Mouse (Mus musculus) heart, postnatal 0 days (tissue): ENCODE measurements around the gene Sox13. TPM values are rescaled to one million over a fixed set of nuclear protein-coding genes. Genes with fewer than 3 reads are reported as not detected.
"Not testable (repeated sequence)": the region's sequence is repeated elsewhere in the genome, so short reads cannot be mapped to it uniquely, and the experiment has no call there.

Experiments
- ATAC-seq: fragments of 200-750 bp; cut with Nextera tagmentation; 2 replicates; pipeline ENCODE4 v1.8.0; 2017; ENCODE audit warnings: low read depth, moderate number of reproducible peaks, moderate library complexity; ENCODE audit not compliant: insufficient read depth
- DNase-seq: peaks from one replicate; pipeline ENCODE4 v3.0.0-alpha.2; 2016; ENCODE audit warnings: low spot score
- H3K27ac ChIP-seq: fragments of 300-500 bp; sonication (generic); 2 replicates; pipeline ENCODE4 v1.5.1; 2014; ENCODE audit warnings: low read depth, mild to moderate bottlenecking
- H3K27me3 ChIP-seq: fragments of 300-500 bp; sonication (generic); 2 replicates; pipeline ENCODE4 v1.6.1; 2014; ENCODE audit warnings: low read length, mixed read lengths; ENCODE audit not compliant: control insufficient read depth, insufficient read depth
- H3K36me3 ChIP-seq: fragments of 300-500 bp; sonication (generic); replicated peaks from 2 replicates; pipeline ENCODE4 v1.6.1; 2014; ENCODE audit warnings: low read length, mixed read lengths; ENCODE audit not compliant: control insufficient read depth, insufficient read depth
- H3K4me1 ChIP-seq: fragments of 300-500 bp; sonication (generic); 2 replicates; pipeline ENCODE4 v1.6.1; 2014; ENCODE audit warnings: antibody characterized with exemption; ENCODE audit not compliant: control insufficient read depth, insufficient read depth
- H3K4me2 ChIP-seq: fragments of 300-500 bp; sonication (generic); 2 replicates; pipeline ENCODE4 v1.6.1; 2014; ENCODE audit warnings: low read depth, mild to moderate bottlenecking, low read length, moderate library complexity
- H3K4me3 ChIP-seq: fragments of 300-500 bp; sonication (generic); 2 replicates; pipeline ENCODE4 v1.5.1; 2014; ENCODE audit warnings: low read depth, low read length
- H3K9ac ChIP-seq: fragments of 300-500 bp; sonication (generic); replicated peaks from 2 replicates; pipeline ENCODE4 v1.6.1; 2014; ENCODE audit warnings: low read depth, low read length, mixed read lengths
- H3K9me3 ChIP-seq: fragments of 300-500 bp; sonication (generic); replicated peaks from 2 replicates; pipeline ENCODE4 v1.6.1; 2016; ENCODE audit warnings: low read length; ENCODE audit not compliant: control insufficient read depth
- CTCF ChIP-seq: IDR thresholded peaks from 2 replicates; pipeline ENCODE4 v1.5.1; 2016; ENCODE audit warnings: antibody characterized with exemption, control low read depth, low read depth
- EP300 ChIP-seq: IDR thresholded peaks from 2 replicates; pipeline ENCODE4 v1.6.1; 2016; ENCODE audit warnings: antibody characterized with exemption, low read depth
- WGBS: fragments of 180-500 bp; shearing (Covaris S2); extraction: QIAGEN DNeasy Blood & Tissue Kit; methylation state at CpG from one replicate; pipeline ENCODE4 v1.1.7; 2014; 5-methylcytosine and 5-hydroxymethylcytosine counted together
- polyA plus RNA-seq: library from polyadenylated mRNA; unstranded; fragments of >200 nt; fragmentation: Nextera tagmentation; extraction: Ambion mirVana; gene quantifications from 2 replicates; pipeline ENCODE4 v1.2.1, GENCODE M21; 2015
- total RNA-seq: library from RNA; depleted of rRNA; stranded (reverse); fragments of >200 nt; gene quantifications from 2 replicates; pipeline ENCODE4 v1.2.3, GENCODE M21; 2014; ENCODE audit warnings: low replicate concordance

The Sox13 gene
- total and polyA plus RNA-seq, 2 experiments from 2014 or later, result 3.3 to 8.5 TPM

DNA sequence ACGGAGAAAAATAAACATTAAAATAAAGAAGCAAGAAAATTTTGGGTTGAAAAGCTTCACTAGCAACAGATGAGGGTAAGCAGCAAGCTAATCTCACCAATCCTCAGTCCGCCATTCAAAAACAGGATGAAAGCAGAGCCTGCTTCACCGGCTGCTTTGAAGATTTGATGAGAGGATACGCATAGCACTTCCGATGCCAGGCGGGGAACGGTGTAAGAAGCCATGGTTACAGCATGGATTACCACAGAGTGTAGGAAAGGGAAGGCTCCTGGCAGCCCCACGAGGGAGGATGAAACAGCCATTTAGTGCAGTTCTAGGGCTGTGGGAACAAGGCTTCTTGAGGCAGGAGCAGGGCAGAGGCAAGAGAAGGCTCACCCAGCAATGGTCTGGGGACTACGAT lies 72.4 kb downstream of the Sox13 start:
- H3K4me1 ChIP-seq, result no peaks in the 10 kb centered on the region
- ATAC-seq, result no peak
- 45% methylated on average over 9 of the region's 9 CpGs for WGBS

DNA sequence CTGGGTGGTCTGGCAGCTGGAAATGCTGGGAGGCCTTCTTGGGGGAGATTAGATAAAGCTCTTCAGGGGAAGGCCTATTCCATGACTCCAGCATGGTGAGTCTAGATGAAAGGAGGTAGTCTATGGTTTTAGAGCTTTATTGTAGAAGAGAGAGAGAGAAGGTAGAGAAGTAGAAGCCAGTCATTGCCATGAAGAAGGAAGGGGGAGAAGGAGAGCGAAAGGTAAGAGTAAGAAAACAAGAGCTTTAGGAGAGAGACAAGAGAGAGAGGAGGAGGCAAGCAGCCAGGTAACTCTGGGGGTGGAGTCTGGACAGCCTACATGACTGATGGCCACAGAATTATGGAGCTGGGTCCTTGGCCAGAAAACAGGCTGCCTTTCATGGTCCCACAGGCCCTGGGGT lies 74.0 kb downstream of the Sox13 start, which contains the start of gene Ren1:
Ren1 (plus strand) TSS at position 301 of the 400 bp plus-strand sequence.
- no peak within 1 kb of the TSS for H3K27ac ChIP-seq
- no peak within 1 kb of the TSS for H3K4me3 ChIP-seq
- peaks cover 18% of the 10 kb centered on the region; the same call in 1 of the 2 replicates for H3K27me3 ChIP-seq
- no peaks in the 10 kb centered on the region for H3K9me3 ChIP-seq
- H3K36me3 ChIP-seq, result no peaks in the 10 kb centered on the region
- H3K4me2 ChIP-seq, result no peak within 1 kb of the TSS
- DNase-seq, result no peak
- no peak for ATAC-seq
- WGBS, result 94% methylated on average over 1 of the region's 1 CpGs
- H3K9ac ChIP-seq, result no peak within 1 kb of the TSS
- no peak for TF ChIP-seq CTCF
- no peaks in the 10 kb centered on the region for H3K4me1 ChIP-seq

More for the DNA sequence above, 72.4 kb downstream of the Sox13 start:
- TF ChIP-seq CTCF (no peak), EP300 (no peak)
- Histone ChIP-seq H3K27ac (no peak overlapping the region), H3K4me2 (no peak overlapping the region), H3K27me3 (peaks cover 18% of the 10 kb centered on the region; the same call in 1 of the 2 replicates), H3K4me3 (no peak overlapping the region), H3K9ac (no peak overlapping the region), H3K9me3 (no peaks in the 10 kb centered on the region), H3K36me3 (no peaks in the 10 kb centered on the region)
- no peak for DNase-seq

DNA sequence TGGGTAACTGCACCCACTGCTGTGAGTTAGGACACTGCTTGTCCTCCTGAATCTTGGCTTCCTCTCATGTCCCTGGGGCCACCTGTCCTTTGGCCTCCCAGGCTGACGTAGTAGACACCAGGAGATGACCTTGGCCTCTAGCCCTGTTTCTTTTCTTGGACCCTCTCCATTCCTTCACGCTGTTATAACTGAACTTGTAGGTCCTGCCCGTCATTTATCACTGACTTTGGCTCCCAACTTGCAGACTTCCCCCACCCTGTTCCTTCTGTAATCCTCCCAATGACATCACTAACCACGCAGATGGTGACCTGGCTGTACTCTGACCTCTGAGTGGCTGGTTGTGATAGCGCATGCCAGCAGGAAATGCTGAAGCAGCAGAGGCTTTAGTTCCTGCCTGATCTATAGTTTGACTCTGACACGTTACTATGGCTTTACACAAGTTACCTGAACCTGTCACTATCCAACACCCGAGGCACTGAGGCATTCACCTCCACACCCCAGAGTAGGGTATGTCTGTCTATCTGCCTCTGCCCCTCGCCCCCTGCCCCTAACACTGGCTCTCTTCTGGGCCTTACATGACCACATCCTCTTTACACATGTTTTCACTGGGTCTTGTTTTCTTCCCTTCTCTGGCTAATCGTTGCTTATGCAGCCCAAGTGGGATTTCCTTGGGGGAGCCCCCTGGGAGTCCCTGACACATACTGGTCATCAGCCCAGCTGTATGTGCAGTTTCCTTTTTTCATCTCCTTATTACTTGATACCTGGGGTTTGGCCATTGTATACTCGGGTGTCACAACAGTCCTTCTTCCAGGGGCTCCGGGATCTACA lies 76.3 kb downstream of the Sox13 start:
- 0 out of 2 replicates have a peak, but pooled peaks cover 2% of the 10 kb centered on the region for H3K27me3 ChIP-seq
- H3K4me1 ChIP-seq, result no peaks in the 10 kb centered on the region
- H3K27ac ChIP-seq, result no peak overlapping the region
- ATAC-seq (peak; percentile 62), DNase-seq (peak; percentile 36)
- H3K4me3 ChIP-seq, result no peak overlapping the region
- H3K36me3 ChIP-seq, result no peaks in the 10 kb centered on the region
- TF ChIP-seq CTCF, result no peak
- WGBS, result 49% methylated on average over 11 of the region's 11 CpGs
- H3K4me2 ChIP-seq, result no peak overlapping the region
- H3K9me3 ChIP-seq, result no peaks in the 10 kb centered on the region
- H3K9ac ChIP-seq, result no peak overlapping the region

DNA sequence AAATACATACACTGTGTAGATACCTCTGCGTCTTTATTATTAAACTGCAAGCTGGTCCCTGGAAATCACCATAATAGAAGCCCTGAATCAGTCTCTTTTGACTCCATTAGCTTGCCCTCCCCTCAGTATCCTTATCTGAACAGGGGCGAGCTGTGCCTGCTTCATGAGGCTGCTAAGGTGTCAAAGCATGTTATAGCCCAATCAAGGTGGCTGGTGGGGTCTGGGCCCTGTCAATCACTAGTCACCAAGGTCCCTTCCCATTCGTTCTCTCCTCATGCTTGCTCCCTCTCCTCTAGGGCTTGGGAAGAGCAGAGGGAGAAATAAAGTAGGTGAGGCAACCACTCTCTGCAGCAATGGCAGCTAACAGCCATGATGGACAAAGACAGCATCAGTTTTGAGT lies 77.0 kb downstream of the Sox13 start:
- no peaks in the 10 kb centered on the region for H3K27me3 ChIP-seq
- TF ChIP-seq CTCF (no peak), EP300 (no peak)
- WGBS, result 59% methylated on average over 3 of the region's 3 CpGs
- H3K27ac ChIP-seq, result no peak overlapping the region
- H3K9ac ChIP-seq, result no peak overlapping the region
- no peak overlapping the region for H3K4me3 ChIP-seq
- ATAC-seq (no peak), DNase-seq (no peak)
- no peak overlapping the region for H3K4me2 ChIP-seq
- no peaks in the 10 kb centered on the region for H3K9me3 ChIP-seq
- H3K4me1 ChIP-seq, result no peaks in the 10 kb centered on the region
- no peaks in the 10 kb centered on the region for H3K36me3 ChIP-seq

DNA sequence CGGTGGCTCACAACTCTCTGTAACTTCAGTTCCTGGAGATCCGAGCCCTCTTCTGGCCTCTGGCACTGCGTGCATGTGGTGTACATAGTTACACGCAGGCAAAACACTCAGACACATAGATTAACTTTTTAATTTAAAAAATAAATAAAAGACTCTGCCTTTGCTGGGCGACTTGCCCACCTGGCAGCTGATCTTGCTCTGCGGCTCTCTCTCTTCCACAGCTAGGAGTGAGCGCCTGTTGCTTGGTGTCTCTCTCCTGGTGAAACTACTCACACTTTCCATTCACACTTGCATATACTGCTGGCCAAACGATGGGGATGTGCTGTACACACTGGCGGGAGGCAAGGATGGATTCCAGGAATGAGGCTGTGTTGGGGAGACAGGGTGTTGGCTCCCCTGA lies 77.6 kb downstream of the Sox13 start:
- no peaks in the 10 kb centered on the region for H3K4me1 ChIP-seq
- H3K27ac ChIP-seq, result no peak overlapping the region
- DNase-seq (no peak), ATAC-seq (no peak)
- H3K4me3 ChIP-seq, result no peak overlapping the region
- no peaks in the 10 kb centered on the region for H3K27me3 ChIP-seq
- no peak overlapping the region for H3K9ac ChIP-seq
- no peak for TF ChIP-seq CTCF
- TF ChIP-seq EP300, result no peak
- H3K36me3 ChIP-seq, result no peaks in the 10 kb centered on the region
- WGBS, result 78% methylated on average over 9 of the region's 9 CpGs
- H3K9me3 ChIP-seq, result no peaks in the 10 kb centered on the region
- no peak overlapping the region for H3K4me2 ChIP-seq

DNA sequence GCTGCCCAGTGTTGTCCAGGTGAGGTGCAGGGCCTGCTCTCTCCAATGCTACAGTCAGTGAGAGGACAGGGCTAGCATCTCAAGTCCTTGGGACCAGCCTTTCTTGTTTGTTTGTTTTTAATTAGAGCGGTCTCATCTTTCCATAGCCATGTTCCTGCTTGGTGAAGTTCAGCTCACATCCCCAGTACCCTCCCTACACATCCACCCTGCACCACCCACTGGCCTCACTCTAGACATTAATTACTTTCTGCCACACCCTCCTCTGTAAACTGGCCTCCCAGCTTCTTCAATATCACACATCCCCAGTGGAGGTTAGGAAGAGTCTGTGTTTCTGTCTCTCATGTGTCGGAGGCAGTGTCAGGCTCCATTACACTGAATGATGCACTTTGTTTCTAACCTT lies 79.8 kb downstream of the Sox13 start:
- Histone ChIP-seq H3K4me1 (no peaks in the 10 kb centered on the region), H3K4me3 (no peak overlapping the region), H3K27ac (no peak overlapping the region), H3K4me2 (no peak overlapping the region), H3K36me3 (no peaks in the 10 kb centered on the region), H3K27me3 (no peaks in the 10 kb centered on the region), H3K9ac (no peak overlapping the region), H3K9me3 (no peaks in the 10 kb centered on the region)
- DNase-seq (no peak), ATAC-seq (no peak)
- 92% methylated on average over 2 of the region's 2 CpGs for WGBS
- TF ChIP-seq EP300, result no peak
- TF ChIP-seq CTCF, result no peak

DNA sequence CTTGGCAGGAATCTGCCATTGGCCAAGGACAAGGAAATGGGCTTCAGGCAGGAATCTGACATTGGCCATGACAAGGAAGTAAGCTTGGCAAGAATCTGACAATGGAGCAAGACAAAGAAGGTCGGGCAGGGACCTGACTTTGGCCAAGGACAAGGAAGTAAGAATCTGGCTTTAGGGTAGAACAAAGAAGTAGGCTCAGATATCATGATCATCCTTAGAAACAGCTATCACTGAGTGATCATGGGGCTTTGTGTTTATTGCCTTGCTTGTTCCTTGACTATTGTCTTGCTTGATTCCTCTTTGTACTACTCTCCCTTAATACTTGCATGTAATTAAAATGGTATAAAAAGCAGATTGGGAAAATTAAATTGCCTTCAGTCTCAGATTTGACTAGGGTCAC lies 83.8 kb downstream of the Sox13 start:
- not testable (repeated sequence) for H3K36me3 ChIP-seq, H3K27me3 ChIP-seq, ATAC-seq, H3K4me1 ChIP-seq, H3K27ac ChIP-seq, H3K9ac ChIP-seq, H3K9me3 ChIP-seq, H3K4me3 ChIP-seq, DNase-seq, H3K4me2 ChIP-seq
- WGBS, result 31% methylated on average over 1 of the region's 1 CpGs
